Mouse (Mus musculus): Measurements from ENCODE around the gene Zfp316. TPM values are rescaled to one million over a fixed set of nuclear protein-coding genes. Genes with fewer than 3 reads are reported as not detected.

The Zfp316 gene
- polyA plus RNA-seq, 1 experiment from 2014 or later = 2.4 TPM

DNA sequence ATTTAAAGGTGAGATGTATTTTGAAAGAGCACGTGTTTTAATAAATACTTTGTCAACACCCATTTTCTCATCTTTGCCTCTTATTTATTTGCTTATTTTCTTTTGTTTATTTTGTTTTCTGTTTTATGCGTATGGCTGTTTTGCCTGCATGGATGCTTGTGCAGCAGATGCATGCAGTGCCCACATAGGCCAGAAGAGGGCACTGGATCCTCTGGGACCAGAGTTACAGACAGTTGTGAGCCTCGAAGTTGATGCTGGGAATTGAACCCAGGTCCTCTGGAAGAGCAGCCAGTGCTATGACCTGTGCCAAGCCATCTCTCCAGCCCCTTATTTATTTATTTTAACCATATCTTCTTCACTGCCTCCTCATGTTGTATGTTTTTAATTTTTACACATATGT, 64.8 kb downstream of the Zfp316 start:
- H3K27ac ChIP-seq = no peak overlapping the region
- 82% methylated on average over 3 of the region's 3 CpGs for WGBS
- ATAC-seq = no peak
- no peak overlapping the region for H3K4me2 ChIP-seq (replicated peaks)
- H3K4me3 ChIP-seq (replicated peaks) = no peak overlapping the region
- H3K36me3 ChIP-seq = no peaks in the 10 kb centered on the region
- H3K27me3 ChIP-seq (replicated peaks) = no peaks in the 10 kb centered on the region
- no peak overlapping the region for H3K9ac ChIP-seq
- peaks cover 3% of the 10 kb centered on the region; the same call in 1 of the 2 replicates for H3K9me3 ChIP-seq
- no peaks in the 10 kb centered on the region for H3K4me1 ChIP-seq (replicated peaks)

Other genes with a start within 250 kb of the Zfp316 start
- gene Rnf216, start 157.0 kb downstream of the Zfp316 start, polyA plus RNA-seq (2015; fragmentation: Nextera tagmentation; extraction: Ambion mirVana) = 30.6 and 34.9 TPM in 2 replicates
- 0.03 and 0.10 TPM in 2 replicates for gene Olfr718-ps1, start 122.4 kb downstream of the Zfp316 start, polyA plus RNA-seq (2015; fragmentation: Nextera tagmentation; extraction: Ambion mirVana)
- gene Rbak, start 89.2 kb downstream of the Zfp316 start, polyA plus RNA-seq (2015; fragmentation: Nextera tagmentation; extraction: Ambion mirVana) = 7.0 and 8.4 TPM in 2 replicates
- gene Spdye4b, start 89.0 kb downstream of the Zfp316 start, polyA plus RNA-seq (2015; fragmentation: Nextera tagmentation; extraction: Ambion mirVana) = not detected in 2 replicates
- gene Spdye4a, start 43.1 kb downstream of the Zfp316 start, polyA plus RNA-seq (2015; fragmentation: Nextera tagmentation; extraction: Ambion mirVana) = not detected in 2 replicates
- gene Zfp12, start 34.9 kb downstream of the Zfp316 start, polyA plus RNA-seq (2015; fragmentation: Nextera tagmentation; extraction: Ambion mirVana) = 9.8 and 10.2 TPM in 2 replicates
- gene Zfp853, start 23.6 kb upstream of the Zfp316 start, polyA plus RNA-seq (2015; fragmentation: Nextera tagmentation; extraction: Ambion mirVana) = 0.05 and 0.06 TPM in 2 replicates
- gene E130309D02Rik, start 45.3 kb upstream of the Zfp316 start, polyA plus RNA-seq (2015; fragmentation: Nextera tagmentation; extraction: Ambion mirVana) = 33.9 and 35.6 TPM in 2 replicates
- 63.8 and 64.9 TPM in 2 replicates for gene Zdhhc4, start 59.2 kb upstream of the Zfp316 start, polyA plus RNA-seq (2015; fragmentation: Nextera tagmentation; extraction: Ambion mirVana)
- 0.11 and 0.15 TPM in 2 replicates for gene Grid2ip, start 87.3 kb upstream of the Zfp316 start, polyA plus RNA-seq (2015; fragmentation: Nextera tagmentation; extraction: Ambion mirVana)
- gene Kdelr2, start 133.8 kb upstream of the Zfp316 start, polyA plus RNA-seq (2015; fragmentation: Nextera tagmentation; extraction: Ambion mirVana) = 339 and 371 TPM in 2 replicates
- 11.1 and 13.1 TPM in 2 replicates for gene Daglb, start 194.6 kb upstream of the Zfp316 start, polyA plus RNA-seq (2015; fragmentation: Nextera tagmentation; extraction: Ambion mirVana)

All from intestine, embryonic 15.5 days (tissue).